Mouse (Mus musculus): ENCODE data around the gene Atp10b. TPM values are rescaled to one million over a fixed set of nuclear protein-coding genes. Genes with fewer than 3 reads are reported as not detected.
"Not testable (repeated sequence)": the region's sequence is repeated elsewhere in the genome, so short reads cannot be mapped to it uniquely, and the experiment has no call there.

Gene Atp10b
- polyA plus RNA-seq (2016; fragmentation: Nextera tagmentation; extraction: Ambion mirVana): 0.11 TPM in 1 of 2 replicates, not detected in the other

GRCm38 (mm10) chr11:43149577-43149976 is at the start of gene Atp10b:
Gene Atp10b (plus strand): TSS chr11:43149877.
- no peak within 1 kb of the TSS for H3K9ac ChIP-seq
- no peak within 1 kb of the TSS for H3K27ac ChIP-seq (ENCODE audit: poor library complexity, severe bottlenecking)
- no peak for ATAC-seq (ENCODE audit: insufficient number of reproducible peaks, low FRiP score)
- 66% methylated on average over 1 of the region's 1 CpGs for WGBS
- H3K36me3 ChIP-seq: no peaks in the 10 kb centered on the region
- H3K4me1 ChIP-seq (replicated peaks): no peaks in the 10 kb centered on the region
- no peak within 1 kb of the TSS for H3K4me2 ChIP-seq
- no peaks in the 10 kb centered on the region for H3K27me3 ChIP-seq (replicated peaks)
- no peak within 1 kb of the TSS for H3K4me3 ChIP-seq
- no peaks in the 10 kb centered on the region for H3K9me3 ChIP-seq (replicated peaks)

DNA sequence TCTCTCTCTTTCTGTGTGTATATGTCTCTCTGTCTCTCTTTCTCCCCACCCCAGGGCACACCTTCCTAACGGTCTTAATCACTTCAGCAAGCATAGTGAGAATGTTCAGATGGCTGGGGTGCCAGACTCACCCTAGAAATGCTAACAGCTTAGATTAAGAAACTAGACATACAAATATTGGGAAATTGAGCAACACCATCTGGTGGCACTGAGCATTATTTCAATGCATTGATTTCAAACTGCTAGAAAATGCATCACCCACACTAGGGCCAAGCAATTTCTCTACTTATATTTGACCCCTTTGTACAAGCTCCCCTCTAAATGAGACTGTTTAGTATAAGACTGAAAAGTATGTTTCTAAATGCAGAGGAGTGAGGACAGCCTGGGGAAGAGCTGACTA is 48.3 kb upstream of the Atp10b start:
- Histone ChIP-seq H3K27ac (ENCODE audit: poor library complexity, severe bottlenecking) (no peak overlapping the region), H3K4me3 (no peak overlapping the region), H3K36me3 (no peaks in the 10 kb centered on the region), H3K27me3 (replicated peaks) (no peaks in the 10 kb centered on the region), H3K9me3 (replicated peaks) (no peaks in the 10 kb centered on the region), H3K9ac (no peak overlapping the region), H3K4me1 (replicated peaks) (no peaks in the 10 kb centered on the region), H3K4me2 (no peak overlapping the region)
- ATAC-seq (ENCODE audit: insufficient number of reproducible peaks, low FRiP score): no peak
- WGBS: 65% methylated on average over 1 of the region's 1 CpGs

DNA sequence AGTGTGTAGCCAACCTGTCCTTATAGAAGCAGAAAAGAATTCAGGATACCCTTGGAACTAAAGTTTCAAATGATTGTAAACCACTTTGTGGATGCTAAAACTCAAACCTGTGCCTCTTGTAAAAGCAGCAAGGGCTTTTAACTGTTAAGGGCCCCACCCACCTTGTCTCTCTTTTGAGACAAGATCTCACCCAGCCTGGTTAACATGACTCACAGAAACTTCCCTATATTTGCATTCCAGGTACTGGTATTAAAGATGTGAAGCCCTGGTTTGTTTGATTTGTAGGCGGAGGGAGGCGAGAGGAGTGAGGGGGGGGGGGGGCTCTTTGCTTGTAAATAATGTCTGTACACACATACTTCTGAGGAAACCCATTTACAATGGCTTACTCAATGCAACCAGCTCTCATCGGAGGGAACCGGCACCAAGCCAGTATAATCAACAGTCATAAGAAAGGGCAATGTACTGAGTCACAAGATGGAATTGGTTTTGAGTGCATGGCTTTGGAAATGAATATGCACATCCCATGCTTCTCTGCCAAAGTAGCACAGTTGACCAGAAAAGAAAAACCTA is 23.7 kb upstream of the Atp10b start:
- no peak overlapping the region for H3K27ac ChIP-seq (ENCODE audit: poor library complexity, severe bottlenecking)
- H3K36me3 ChIP-seq: no peaks in the 10 kb centered on the region
- no peak overlapping the region for H3K4me2 ChIP-seq
- H3K9ac ChIP-seq: no peak overlapping the region
- H3K4me1 ChIP-seq (replicated peaks): no peaks in the 10 kb centered on the region
- no peaks in the 10 kb centered on the region for H3K9me3 ChIP-seq (replicated peaks)
- H3K27me3 ChIP-seq (replicated peaks): no peaks in the 10 kb centered on the region
- no peak overlapping the region for H3K4me3 ChIP-seq
- ATAC-seq (ENCODE audit: insufficient number of reproducible peaks, low FRiP score): no peak
- WGBS: 79% methylated on average over 4 of the region's 4 CpGs

- not testable (repeated sequence) for ATAC-seq (ENCODE audit: insufficient number of reproducible peaks, low FRiP score)
- 64% methylated on average over 12 of the region's 12 CpGs for WGBS
Observed at GRCm38 (mm10) chr11:43126573-43126972, 23.1 kb upstream of the Atp10b start.

GRCm38 (mm10) chr11:43141296-43141695 is 8.4 kb upstream of the Atp10b start:
- Histone ChIP-seq H3K36me3 (no peaks in the 10 kb centered on the region), H3K27me3 (replicated peaks) (no peaks in the 10 kb centered on the region), H3K4me1 (replicated peaks) (no peaks in the 10 kb centered on the region), H3K9me3 (replicated peaks) (no peaks in the 10 kb centered on the region), H3K27ac (ENCODE audit: poor library complexity, severe bottlenecking) (no peak overlapping the region), H3K4me3 (no peak overlapping the region), H3K4me2 (no peak overlapping the region), H3K9ac (no peak overlapping the region)
- no peak for ATAC-seq (ENCODE audit: insufficient number of reproducible peaks, low FRiP score)
- 67% methylated on average over 1 of the region's 1 CpGs for WGBS

More at GRCm38 (mm10) chr11:43126573-43126972, 23.1 kb upstream of the Atp10b start:
- H3K36me3 ChIP-seq; H3K4me3 ChIP-seq; H3K4me2 ChIP-seq; H3K4me1 ChIP-seq (replicated peaks); H3K27me3 ChIP-seq (replicated peaks); H3K9ac ChIP-seq; H3K27ac ChIP-seq (ENCODE audit: poor library complexity, severe bottlenecking); H3K9me3 ChIP-seq (replicated peaks): not testable (repeated sequence)

DNA sequence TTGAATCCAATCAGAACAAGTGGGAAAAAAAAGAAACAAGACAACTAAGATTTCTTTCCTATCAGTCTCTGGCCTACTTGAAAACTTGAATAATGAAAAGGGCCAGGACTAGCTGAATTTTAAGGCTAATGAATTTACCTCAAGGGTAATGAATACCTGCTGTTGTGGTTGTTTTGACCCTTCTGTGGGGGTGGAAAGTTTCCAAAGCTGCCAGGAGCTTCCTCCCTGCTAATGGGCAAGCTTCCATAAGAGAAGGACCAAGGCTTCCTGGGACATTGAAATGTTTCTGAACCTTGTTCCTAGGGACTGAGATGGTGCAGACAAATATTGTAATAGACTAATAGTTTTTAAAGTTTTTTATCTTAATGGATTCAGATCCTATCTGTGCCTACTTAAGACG is 6.9 kb upstream of the Atp10b start:
- Histone ChIP-seq H3K9me3 (replicated peaks) (no peaks in the 10 kb centered on the region), H3K9ac (no peak overlapping the region), H3K27me3 (replicated peaks) (no peaks in the 10 kb centered on the region), H3K4me3 (no peak overlapping the region), H3K27ac (ENCODE audit: poor library complexity, severe bottlenecking) (no peak overlapping the region), H3K4me1 (replicated peaks) (no peaks in the 10 kb centered on the region), H3K36me3 (no peaks in the 10 kb centered on the region), H3K4me2 (no peak overlapping the region)
- WGBS: 81% methylated on average over 1 of the region's 1 CpGs
- no peak for ATAC-seq (ENCODE audit: insufficient number of reproducible peaks, low FRiP score)

- H3K27ac ChIP-seq (ENCODE audit: poor library complexity, severe bottlenecking): no peak overlapping the region
- H3K4me1 ChIP-seq (replicated peaks): no peaks in the 10 kb centered on the region
- no peaks in the 10 kb centered on the region for H3K36me3 ChIP-seq
- H3K4me3 ChIP-seq: no peak overlapping the region
- 76% methylated on average over 1 of the region's 1 CpGs for WGBS
- no peak for ATAC-seq (ENCODE audit: insufficient number of reproducible peaks, low FRiP score)
- no peaks in the 10 kb centered on the region for H3K27me3 ChIP-seq (replicated peaks)
- H3K9me3 ChIP-seq (replicated peaks): no peaks in the 10 kb centered on the region
- H3K4me2 ChIP-seq: no peak overlapping the region
- no peak overlapping the region for H3K9ac ChIP-seq
Observed at GRCm38 (mm10) chr11:43144178-43144577, 5.5 kb upstream of the Atp10b start.

DNA sequence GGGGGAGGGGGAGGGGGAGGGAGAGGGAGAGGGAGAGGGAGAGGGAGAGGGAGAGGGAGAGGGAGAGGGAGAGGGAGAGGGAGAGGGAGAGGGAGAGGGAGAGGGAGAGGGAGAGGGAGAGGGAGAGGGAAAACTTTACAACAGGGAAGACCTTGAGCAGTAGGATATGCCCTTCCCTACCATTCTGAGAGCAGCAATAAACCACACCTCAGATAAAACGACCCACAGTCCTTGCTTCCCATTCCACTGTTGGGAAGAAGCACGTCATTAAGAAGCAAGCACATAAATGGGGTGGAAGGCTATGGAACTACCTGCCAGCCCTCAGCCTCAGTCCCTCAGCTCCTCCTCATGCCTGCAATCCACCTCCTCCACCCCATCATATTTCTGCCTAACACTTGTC is 4.8 kb upstream of the Atp10b start:
- not testable (repeated sequence) for H3K27me3 ChIP-seq (replicated peaks); H3K4me3 ChIP-seq; H3K27ac ChIP-seq (ENCODE audit: poor library complexity, severe bottlenecking); H3K4me1 ChIP-seq (replicated peaks); H3K9me3 ChIP-seq (replicated peaks); ATAC-seq (ENCODE audit: insufficient number of reproducible peaks, low FRiP score); H3K9ac ChIP-seq; H3K4me2 ChIP-seq; H3K36me3 ChIP-seq
- WGBS: 67% methylated on average over 2 of the region's 2 CpGs

GRCm38 (mm10) chr11:43147380-43147779 is 2.3 kb upstream of the Atp10b start:
- no peaks in the 10 kb centered on the region for H3K36me3 ChIP-seq
- no peaks in the 10 kb centered on the region for H3K9me3 ChIP-seq (replicated peaks)
- H3K9ac ChIP-seq: no peak overlapping the region
- ATAC-seq (ENCODE audit: insufficient number of reproducible peaks, low FRiP score): no peak
- 46% methylated on average over 2 of the region's 2 CpGs for WGBS
- no peak overlapping the region for H3K4me3 ChIP-seq
- no peak overlapping the region for H3K27ac ChIP-seq (ENCODE audit: poor library complexity, severe bottlenecking)
- H3K27me3 ChIP-seq (replicated peaks): no peaks in the 10 kb centered on the region
- H3K4me2 ChIP-seq: no peak overlapping the region
- no peaks in the 10 kb centered on the region for H3K4me1 ChIP-seq (replicated peaks)

DNA sequence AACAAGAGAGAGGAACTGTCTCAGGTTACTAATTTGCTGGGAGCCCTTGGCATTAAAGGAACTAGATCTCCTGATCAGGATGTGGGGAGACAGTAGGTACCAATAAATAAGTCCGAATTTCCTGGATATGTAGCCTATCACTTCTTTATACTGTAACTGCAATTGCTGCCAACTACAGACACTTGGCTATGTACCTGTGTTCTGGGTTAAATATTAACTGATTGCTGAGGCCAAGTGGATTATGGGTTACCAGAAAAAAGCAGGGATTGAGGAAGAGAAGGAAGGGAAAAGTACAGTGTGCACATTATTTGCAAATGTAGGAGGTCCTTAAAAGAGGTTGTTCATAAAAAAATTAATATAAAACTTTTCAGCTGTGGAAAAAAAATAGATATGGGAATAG is 1.3 kb upstream of the Atp10b start:
- Histone ChIP-seq H3K4me3 (no peak overlapping the region), H3K4me2 (no peak overlapping the region), H3K36me3 (no peaks in the 10 kb centered on the region), H3K27me3 (replicated peaks) (no peaks in the 10 kb centered on the region), H3K27ac (ENCODE audit: poor library complexity, severe bottlenecking) (no peak overlapping the region), H3K4me1 (replicated peaks) (no peaks in the 10 kb centered on the region), H3K9me3 (replicated peaks) (no peaks in the 10 kb centered on the region), H3K9ac (no peak overlapping the region)
- WGBS: 82% methylated on average over 1 of the region's 1 CpGs
- no peak for ATAC-seq (ENCODE audit: insufficient number of reproducible peaks, low FRiP score)

GRCm38 (mm10) chr11:43155004-43155403 is 5.3 kb downstream of the Atp10b start:
- 74% methylated on average over 1 of the region's 1 CpGs for WGBS
- no peak for ATAC-seq (ENCODE audit: insufficient number of reproducible peaks, low FRiP score)

GRCm38 (mm10) chr11:43155417-43155816 is 5.7 kb downstream of the Atp10b start:
- Histone ChIP-seq H3K4me3 (no peak overlapping the region), H3K36me3 (no peaks in the 10 kb centered on the region), H3K9me3 (replicated peaks) (no peaks in the 10 kb centered on the region), H3K9ac (no peak overlapping the region), H3K4me1 (replicated peaks) (no peaks in the 10 kb centered on the region), H3K27me3 (replicated peaks) (no peaks in the 10 kb centered on the region), H3K4me2 (no peak overlapping the region), H3K27ac (ENCODE audit: poor library complexity, severe bottlenecking) (no peak overlapping the region)
- ATAC-seq (ENCODE audit: insufficient number of reproducible peaks, low FRiP score): no peak
- 77% methylated on average over 2 of the region's 2 CpGs for WGBS

More at GRCm38 (mm10) chr11:43155004-43155403, 5.3 kb downstream of the Atp10b start:
- Histone ChIP-seq H3K4me3 (no peak overlapping the region), H3K4me2 (no peak overlapping the region), H3K27ac (ENCODE audit: poor library complexity, severe bottlenecking) (no peak overlapping the region), H3K27me3 (replicated peaks) (no peaks in the 10 kb centered on the region), H3K9ac (no peak overlapping the region), H3K4me1 (replicated peaks) (no peaks in the 10 kb centered on the region), H3K9me3 (replicated peaks) (no peaks in the 10 kb centered on the region), H3K36me3 (no peaks in the 10 kb centered on the region)
